Mouse (Mus musculus): ENCODE results near the gene Nsmce3.

- TF ChIP-seq CTCF (IDR thresholded peaks at IDR 0.05; ENCODE audit: extremely low read depth, insufficient read length, insufficient replicate concordance, low read depth, low read length) (no peak), POLR2A (IDR thresholded peaks at IDR 0.05; ENCODE audit: low read depth, low read length) (no peak)
These were observed 26.7 kb downstream of the Nsmce3 start for GRCm38 (mm10) chr7:64846061-64846460.

Measured in small intestine, adult 2 months (tissue).